Mouse (Mus musculus) thymus, adult 2 months (tissue): ENCODE data around the gene Cntn1.

Source experiments
- CTCF ChIP-seq: fragments of 200-500 bp; IDR thresholded peaks from 2 replicates; pipeline ENCODE4 v1.5.1; 2012; ENCODE audit warnings: mild to moderate bottlenecking, control low read depth, low read length, moderate library complexity, borderline replicate concordance; ENCODE audit not compliant: control insufficient read depth, poor library complexity, insufficient read depth; ENCODE audit errors: extremely low read depth
- POLR2A ChIP-seq: fragments of 200-500 bp; IDR thresholded peaks from 2 replicates; pipeline ENCODE4 v1.6.1; 2012; ENCODE audit warnings: mild to moderate bottlenecking, low read length, control low read depth, moderate library complexity; ENCODE audit not compliant: control insufficient read depth, poor library complexity, insufficient read depth; ENCODE audit errors: extremely low read depth

GRCm38 (mm10) chr15:92042538-92042937, 8.4 kb upstream of the Cntn1 start:
- no peak for TF ChIP-seq CTCF
- no peak for TF ChIP-seq POLR2A
